Mouse (Mus musculus) megakaryocyte, embryonic 14.5 days (primary cell): ENCODE results near the gene Heatr6.

ENCODE experiments used
- FLI1 ChIP-seq: IDR thresholded peaks from 2 replicates; pipeline ENCODE4 v1.6.1; 2012; ENCODE audit warnings: low read length, inconsistent platforms, mixed read lengths
- GATA1 ChIP-seq: IDR thresholded peaks from 3 replicates; pipeline ENCODE4 v1.6.1; 2012; ENCODE audit warnings: mixed read lengths, low read length, inconsistent platforms, borderline replicate concordance

- no peak for TF ChIP-seq GATA1
- no peak for TF ChIP-seq FLI1
These were observed 30.6 kb downstream of the Heatr6 start for GRCm38 (mm10) chr11:83783931-83784600.
